Mouse (Mus musculus) T-cell, adult 2 months (primary cell): ENCODE data around the gene Pea15a.
"Not testable (repeated sequence)": the region's sequence is repeated elsewhere in the genome, so short reads cannot be mapped to it uniquely, and the experiment has no call there.

Experiments used
- DNase-seq: peaks from one replicate; pipeline ENCODE4 v3.0.0; 2022; ENCODE audit warnings: low spot score

The Pea15a gene

DNA sequence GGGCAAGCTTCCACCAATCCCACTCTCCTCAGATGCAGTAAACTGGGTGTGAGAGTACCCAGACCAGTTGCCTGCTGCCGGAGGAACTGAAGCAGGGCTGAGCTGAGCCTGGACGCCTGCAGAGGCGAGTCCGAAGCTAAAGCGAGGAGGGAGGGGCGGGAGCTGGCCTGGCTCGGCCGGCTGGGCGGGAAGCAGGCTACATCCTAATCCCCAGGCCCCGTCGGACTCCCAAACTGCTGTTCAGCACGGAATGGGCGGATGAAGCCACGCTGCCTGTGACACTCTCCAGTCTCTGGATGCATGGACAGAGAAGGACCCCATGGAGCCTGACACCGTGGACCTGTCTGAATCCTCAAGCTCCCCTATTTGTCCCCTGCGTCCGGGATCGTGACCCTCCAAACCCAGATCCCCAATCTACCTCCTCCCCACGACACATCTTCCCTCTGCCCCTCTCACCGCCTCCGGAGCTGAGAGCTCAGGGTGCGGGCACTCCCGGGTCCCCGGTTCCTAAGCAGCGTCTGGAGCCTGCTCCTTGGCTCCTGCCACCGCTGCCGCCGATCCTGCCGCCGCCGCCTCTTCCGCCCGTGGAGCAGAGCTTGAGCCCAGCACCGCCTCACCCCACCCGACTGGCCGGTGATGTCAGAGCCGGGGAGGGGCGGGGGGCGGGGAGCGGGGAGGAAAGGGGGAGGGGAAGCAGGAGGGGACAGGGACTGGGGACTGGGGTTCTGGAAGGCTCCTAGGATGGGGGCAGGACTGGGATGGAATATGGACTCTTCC, at the start of gene Pea15a:
Gene Pea15a (minus strand): TSS at position 664 of the 777 bp plus-strand sequence.
- peak; percentile 66 for DNase-seq

GRCm38 (mm10) chr1:172247679-172248078, 41.1 kb upstream of the Pea15a start:
- DNase-seq = peak; percentile 37

DNA sequence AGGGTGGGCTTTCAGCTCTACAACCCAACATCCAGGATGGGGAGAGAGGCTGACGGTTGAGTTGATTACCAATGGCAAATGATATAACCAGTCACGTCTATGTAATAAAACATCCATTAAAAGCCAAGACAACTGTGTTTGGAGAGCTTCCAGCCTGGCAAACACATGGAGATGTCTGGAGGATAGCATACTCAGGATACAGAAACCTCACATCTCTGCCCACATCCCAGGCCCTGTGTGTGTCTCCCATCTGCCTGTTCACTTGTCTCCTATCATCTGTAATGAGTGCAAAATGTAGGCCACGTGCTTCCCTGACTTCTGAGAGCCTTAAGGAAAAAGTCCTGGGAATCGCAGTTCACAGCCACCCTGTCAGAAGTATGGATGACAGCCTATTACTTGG, 40.6 kb upstream of the Pea15a start:
- no peak for DNase-seq

GRCm38 (mm10) chr1:172244645-172245044, 38.0 kb upstream of the Pea15a start:
- not testable (repeated sequence) for DNase-seq

GRCm38 (mm10) chr1:172243547-172244205, 37.1 kb upstream of the Pea15a start:
- DNase-seq = no peak

DNA sequence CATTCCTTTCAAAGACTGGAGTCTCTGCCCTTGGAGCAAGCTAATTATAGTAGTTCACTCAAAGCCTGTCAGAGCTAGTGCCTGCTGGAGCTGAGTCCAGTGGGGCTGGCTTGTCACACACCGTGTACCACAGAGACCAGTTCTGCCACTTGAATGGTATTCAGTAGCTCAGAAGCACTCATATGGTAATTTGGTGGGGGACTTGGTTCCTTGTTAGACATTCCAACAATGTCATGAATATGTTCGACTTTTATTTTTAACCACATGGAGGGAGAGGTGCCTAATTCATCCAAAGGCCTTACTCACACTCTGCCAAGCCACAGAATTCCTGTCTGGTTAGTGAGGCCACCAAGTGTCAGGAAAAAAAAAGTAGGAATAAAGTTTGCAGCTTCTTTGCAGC, 35.8 kb upstream of the Pea15a start:
- DNase-seq = no peak

DNA sequence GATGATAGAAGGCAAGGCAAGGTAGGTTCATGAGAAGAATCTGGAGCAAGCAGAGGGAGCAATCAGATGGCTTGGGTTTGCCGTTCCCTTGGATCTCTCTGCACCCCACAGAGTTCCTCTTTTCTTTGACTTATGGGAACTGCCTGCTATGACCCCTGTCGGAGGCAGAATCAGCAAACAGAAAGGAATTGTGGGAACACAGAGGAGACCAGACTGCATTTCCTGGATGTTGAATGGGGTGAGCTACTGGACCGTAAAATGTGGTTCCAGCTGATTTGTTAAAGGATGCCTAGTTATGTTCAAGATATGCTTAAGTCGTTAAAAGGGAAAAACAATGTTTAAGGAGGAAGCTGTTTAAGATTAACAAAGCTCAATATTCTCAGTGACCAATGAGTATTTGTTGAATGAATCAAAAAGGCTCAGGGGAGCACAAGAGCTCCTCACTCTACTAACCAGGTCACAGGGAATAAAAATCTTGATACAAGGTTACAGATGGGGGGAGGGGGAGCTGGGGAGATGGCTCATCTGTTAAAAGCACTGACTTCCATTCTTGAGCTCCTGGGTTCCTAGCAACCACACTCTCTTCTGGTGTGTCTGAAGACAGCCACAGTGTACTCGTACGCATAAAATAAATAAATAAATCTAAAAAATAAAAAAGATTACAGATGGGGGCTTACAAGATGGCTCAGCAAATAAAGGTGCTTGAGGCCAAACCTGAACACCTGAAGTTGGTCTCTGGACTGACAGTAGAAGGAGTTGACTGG, 34.5 kb upstream of the Pea15a start:
- DNase-seq = no peak

GRCm38 (mm10) chr1:172229215-172229614, 22.6 kb upstream of the Pea15a start:
- DNase-seq = no peak

- DNase-seq = no peak
These were observed 21.6 kb upstream of the Pea15a start for GRCm38 (mm10) chr1:172228209-172228608.

GRCm38 (mm10) chr1:172221297-172222063, 14.9 kb upstream of the Pea15a start:
- DNase-seq = no peak

- DNase-seq = no peak
These were observed 13.8 kb upstream of the Pea15a start for GRCm38 (mm10) chr1:172220414-172220813.

- DNase-seq = no peak
These were observed 13.1 kb upstream of the Pea15a start, which contains the start of gene Casq1 for GRCm38 (mm10) chr1:172219451-172220406. Gene Casq1 (minus strand): TSS chr1:172219868.

- DNase-seq = no peak
These were observed 11.7 kb upstream of the Pea15a start for GRCm38 (mm10) chr1:172218164-172218910.

GRCm38 (mm10) chr1:172217148-172217547, 10.5 kb upstream of the Pea15a start:
- DNase-seq = peak; percentile 85

DNA sequence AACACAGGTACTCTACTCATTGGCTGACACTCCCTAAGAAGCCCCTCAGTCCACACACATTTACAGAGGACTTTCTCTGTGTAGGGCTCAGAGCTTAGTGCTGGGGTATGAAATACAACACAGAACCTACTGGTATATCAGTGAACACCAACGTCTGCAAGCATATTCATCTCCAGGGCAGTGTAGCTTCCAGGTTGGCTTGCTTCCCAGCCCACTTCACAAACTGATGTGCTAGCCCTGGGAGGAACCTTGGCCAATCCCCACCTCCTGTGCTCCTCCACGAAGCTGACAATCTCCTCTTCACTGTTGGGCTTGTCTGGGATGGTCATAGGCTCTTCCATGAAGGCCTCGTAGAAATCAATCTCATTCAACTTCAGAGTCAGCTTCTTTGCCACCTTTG, 8.1 kb upstream of the Pea15a start:
- no peak for DNase-seq

DNA sequence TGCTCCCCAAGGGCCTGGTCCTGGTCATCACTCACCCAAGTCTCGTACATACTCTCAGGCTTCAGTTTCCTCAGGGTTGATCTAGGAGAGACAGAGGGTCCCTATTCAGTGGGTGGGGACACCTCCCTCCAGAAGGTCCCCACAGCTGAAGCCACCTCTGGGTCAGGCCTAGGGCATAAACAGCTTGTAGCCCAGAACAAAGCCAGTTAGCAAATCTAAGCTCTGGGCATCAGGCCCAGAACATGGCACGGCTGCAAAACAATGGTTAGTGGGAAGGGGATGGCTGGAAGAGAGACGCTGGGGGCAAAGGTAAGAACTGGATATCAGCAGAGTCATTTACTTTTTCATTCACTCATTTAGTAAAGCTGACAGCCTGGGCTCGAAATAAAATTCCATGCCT, 7.2 kb upstream of the Pea15a start:
- no peak for DNase-seq

DNA sequence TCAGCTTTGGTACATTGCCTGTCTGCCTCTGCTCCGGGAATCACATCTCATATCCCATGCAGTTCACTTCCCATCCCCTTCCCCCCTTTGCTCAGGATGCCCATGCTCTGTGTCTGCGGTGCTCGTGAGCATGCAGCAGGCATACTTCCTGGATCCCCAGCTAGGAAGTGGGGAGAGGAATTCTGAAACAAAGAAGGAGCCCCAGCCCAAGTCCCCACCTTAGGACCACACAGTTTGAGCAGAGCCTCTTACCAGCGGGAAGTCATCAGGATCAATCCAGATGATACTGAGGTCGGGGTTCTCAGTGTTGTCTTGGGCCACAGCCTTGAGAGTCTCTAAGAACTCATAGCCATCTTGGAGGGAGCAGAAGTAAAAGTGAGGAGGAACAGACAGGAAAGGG, 6.2 kb upstream of the Pea15a start:
- no peak for DNase-seq

DNA sequence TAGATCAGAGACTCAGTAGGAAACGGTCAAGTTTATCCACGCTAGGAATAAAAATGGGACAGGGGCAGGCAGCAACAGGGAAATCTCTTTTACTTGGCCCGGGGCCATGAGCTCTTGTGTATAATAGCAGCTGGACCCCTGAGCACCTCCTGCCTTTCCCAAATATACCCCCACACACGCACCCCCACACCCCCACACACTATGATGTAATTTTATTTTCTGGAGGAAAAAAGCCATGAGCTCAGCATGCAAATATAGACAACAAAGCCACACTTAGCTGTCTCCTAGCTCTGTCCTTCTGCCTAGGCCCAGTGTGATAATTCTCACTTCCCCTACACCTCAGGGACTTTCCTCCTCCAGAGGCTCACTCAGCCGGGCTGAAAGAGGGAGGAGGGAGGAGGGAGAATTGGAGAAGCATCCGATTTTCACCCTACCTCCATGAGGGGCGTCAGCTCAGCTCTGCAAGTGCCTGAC, 544 bp upstream of the Pea15a start:
- DNase-seq = no peak

DNA sequence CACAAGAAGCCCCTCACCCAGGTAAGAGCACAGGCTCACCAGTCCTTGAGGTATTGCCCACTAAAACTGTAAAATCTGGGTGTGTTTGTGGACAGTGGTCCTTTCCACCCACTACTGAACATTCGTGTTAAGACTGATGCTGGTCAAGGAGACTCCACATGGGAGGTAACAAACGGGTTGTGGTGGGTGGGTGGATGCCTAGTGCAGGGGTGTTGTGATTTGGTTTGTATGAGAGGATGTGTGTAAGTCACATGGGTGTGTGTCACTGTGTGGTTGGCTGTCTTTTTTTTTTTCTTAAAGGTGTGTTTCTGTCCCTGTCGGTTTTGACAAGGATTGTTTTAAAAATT, 890 bp downstream of the Pea15a start:
- peak; percentile 42 for DNase-seq
